Mouse (Mus musculus) 416B (cell line): Measurements from ENCODE around the gene Plod2.

Source experiments
- DNase-seq: peaks from one replicate; pipeline ENCODE4 v3.0.0; 2011; ENCODE audit warnings: low read depth

Plod2 gene

DNA sequence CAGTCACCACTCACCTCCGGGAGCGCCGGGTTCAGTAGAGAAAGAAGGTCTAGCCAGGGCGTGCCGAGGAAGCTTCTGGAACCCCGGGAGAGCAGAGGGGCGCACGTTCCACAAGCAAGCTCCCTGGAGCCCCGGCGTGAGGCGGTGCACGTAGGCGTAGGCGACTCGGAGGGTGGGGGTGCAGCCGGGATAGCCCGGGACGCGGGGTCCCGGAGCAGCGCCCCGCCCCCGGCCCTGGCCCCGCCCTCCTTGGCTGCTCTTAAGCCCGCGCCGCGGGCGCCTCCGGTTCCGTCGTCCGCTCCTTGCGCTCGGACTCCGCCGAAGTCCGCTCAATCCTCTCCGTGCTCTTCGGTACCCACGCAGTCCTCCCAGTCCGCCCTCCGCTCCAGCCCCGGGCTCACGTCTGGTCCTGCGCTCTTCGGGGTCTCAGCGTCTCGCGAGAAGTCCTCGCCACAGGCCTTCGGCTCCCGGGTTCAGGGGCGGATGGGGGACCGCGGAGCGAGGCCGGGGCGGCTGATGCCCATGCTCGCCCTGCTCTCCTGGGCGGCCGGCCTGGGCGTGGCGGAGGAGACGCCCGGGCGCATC, at the start of gene Plod2:
TSS of gene Plod2 (plus strand) at position 247 of the 585 bp plus-strand sequence.
- peak; percentile 73 for DNase-seq

DNA sequence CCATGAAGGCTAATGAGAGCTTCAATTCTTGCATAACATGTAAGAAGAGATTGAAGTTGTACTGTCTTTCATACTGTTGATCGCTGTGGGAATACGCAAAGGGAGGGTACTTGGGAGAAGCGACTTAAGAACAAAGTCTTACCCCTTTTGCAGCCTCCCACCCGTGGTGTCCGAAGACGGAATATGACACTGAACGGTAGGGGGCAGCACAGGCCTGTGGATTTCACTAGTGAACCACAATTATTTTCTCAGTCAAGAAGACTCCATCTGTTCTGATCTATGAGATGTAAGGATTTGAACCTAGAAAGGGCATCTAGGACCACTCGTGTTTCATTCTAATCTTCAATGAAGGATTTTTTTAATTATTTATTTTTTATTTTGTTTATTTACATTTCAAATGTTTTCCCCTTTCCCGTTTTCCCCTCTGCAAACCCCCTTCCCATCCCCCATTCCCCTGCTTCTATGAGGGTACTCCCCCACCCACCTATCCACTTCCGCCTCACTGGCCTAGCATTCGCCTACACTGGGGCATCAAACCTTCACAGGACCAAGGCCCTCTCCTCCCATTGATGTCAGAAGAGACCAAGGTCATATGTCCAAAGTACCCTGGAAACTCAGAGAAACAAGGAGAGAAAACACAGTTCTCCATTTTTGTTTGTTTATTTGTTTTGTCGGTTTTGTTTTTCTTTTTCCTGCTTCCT, 42.2 kb upstream of the Plod2 start:
- DNase-seq, result peak; percentile 80

DNA sequence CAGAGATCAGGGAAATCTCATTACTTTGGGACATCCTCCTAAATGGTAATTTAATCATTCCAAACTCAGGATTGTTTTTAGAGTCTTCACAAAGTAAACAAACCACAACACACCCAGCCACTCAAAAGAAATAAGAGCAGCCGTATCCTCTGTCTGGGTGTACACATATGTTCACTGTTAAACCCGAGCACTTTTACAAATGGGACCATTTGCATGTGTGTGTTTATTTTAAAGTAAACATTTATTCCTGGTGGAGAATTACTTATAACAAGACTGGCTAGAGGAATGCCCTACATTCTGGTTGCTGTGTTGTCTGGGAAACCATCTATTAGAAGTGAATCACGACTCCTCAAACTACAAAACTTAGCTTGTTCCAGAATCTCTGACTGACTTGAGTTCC, 37.8 kb upstream of the Plod2 start:
- no peak for DNase-seq

GRCm38 (mm10) chr9:92504889-92505288, 37.1 kb upstream of the Plod2 start:
- peak; percentile 69 for DNase-seq

- peak; percentile 87 for DNase-seq
Observed at GRCm38 (mm10) chr9:92511696-92512095, 30.3 kb upstream of the Plod2 start.

GRCm38 (mm10) chr9:92517036-92517435, 25.0 kb upstream of the Plod2 start:
- DNase-seq, result no peak

DNA sequence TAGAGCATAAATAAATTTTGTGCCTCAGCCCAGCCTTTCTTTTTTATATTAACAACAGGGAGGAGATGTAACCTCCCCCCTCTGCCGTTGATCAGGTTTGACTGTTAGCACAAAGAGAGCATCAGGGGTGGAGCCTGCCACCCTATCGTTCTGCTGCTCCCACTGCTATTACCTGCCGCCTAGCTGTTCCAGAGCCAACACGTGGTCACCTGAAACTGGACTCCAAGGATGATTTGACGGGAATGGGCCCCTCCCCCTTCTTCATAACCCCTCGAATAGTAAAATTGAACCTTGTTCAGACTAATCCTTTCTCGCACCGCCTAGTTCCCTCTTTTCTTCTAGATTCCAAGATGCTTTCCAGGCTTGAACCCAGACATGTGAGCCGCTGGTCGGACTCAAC, 21.3 kb upstream of the Plod2 start:
- no peak for DNase-seq

DNA sequence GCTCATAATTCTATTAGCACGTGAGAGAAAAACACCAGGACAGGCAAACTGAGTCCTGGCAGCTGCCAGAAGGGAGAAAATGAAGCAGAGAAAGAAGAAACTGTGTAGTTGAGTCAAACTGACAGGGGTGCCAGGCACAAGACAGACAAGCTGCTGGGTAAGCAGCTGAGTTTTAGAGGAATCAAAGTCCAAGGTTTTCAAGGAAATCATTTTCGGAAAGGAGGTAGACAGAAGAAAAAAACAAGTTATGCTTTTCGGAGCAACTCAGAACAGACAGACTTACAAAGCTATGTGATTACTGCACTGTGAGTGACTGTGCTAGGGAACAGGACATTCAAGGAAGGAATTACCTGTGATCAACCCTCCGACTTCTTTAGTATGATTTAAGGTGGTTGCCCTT, 17.5 kb upstream of the Plod2 start:
- no peak for DNase-seq

- DNase-seq, result no peak
Observed at GRCm38 (mm10) chr9:92530055-92530454, 12.0 kb upstream of the Plod2 start.

DNA sequence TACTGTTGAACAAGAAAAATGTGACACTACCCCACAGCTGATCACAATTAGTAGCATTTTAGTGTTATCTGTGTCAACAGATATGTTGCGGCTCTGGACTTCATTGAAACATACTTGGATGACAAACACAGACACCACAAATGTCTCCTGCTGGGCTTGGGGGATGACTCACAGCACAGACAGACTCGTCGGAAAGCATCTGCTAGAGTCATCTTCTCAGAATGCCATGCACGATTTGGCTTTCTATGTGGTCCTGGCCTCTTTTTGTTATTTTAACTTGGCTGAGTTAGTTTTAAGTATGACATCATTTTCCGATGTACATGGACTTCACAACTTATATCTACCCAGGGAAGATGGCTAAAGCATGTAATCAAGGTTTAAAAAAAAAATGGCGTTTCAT, 4.3 kb upstream of the Plod2 start:
- peak; percentile 66 for DNase-seq

DNA sequence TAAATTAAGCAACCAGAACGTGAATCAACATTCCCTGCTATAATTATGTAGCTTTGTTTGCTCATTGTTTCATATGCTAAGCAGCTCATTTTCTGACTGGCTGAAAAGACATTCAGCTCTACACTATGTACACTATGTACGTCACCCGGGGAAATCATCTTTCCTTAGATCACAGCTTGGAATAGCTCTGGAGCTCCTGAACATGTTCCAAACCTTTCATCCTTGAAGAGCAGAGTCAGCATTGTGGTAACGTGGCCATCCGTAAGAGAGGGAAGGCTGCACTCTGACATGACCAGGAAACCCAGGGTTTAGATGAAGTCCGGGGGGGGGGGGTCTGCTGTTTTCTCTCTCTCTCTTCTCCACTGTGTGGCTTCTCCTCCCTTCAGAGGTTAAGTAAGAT, 3.8 kb upstream of the Plod2 start:
- DNase-seq, result no peak

DNA sequence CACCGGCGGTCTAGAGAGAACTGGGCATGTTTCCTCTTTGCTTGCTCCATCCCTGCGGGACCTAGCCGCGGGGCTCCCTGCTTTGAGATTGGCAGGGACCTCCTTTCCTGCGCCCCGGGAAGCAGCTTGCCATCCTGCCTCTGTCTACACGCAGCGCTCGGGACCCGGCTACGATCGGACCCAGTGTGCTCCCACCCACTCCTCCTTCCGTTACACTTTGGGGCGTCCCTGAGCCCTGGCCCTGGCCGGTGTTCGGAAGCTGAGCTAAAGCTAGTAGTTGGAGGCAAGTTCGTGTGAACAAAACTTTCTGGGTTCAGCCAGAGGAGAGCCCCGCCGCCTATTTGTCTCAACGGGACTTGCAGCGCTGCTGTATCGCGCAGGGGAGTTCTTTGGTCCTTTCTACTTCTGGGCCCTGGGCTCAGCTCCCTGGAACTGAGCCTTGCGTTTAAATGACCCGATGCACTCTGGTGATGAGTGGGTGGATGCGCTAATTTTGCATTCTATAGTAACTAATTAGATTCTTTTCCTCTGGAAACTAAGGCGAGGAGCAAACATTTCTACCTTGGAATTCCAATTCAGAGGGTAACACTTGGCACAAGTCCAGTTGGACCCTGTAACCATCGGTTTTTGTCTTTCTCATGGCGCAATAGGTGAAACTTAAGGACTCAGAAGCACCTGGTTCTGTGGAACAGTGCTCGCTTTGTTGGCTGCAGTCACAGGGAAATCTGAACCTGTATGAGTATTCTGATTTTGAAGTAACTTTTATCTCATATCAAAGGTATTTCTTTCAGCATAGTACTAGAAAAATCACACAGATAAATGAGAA, 781 bp downstream of the Plod2 start:
- DNase-seq, result peak; percentile 55

DNA sequence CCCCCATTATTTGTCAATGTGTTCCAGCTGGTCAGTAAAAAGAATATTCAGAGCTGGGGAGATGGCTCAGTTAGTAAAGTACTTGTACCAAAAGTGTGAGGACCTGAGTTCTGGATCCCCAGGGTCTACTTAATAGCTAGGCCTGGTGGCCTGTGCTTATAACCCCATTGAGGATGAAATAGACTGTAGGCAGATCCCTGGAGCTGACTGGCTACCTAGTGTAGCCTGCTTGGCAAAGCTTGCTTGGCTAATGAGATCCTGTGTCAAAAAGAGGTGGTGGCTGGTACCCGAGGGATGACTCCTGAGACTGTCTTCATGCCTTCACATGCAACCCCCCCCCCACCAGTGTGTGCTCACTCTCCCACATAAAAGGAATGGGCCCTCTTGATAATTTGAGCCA, 2.1 kb downstream of the Plod2 start:
- no peak for DNase-seq

DNA sequence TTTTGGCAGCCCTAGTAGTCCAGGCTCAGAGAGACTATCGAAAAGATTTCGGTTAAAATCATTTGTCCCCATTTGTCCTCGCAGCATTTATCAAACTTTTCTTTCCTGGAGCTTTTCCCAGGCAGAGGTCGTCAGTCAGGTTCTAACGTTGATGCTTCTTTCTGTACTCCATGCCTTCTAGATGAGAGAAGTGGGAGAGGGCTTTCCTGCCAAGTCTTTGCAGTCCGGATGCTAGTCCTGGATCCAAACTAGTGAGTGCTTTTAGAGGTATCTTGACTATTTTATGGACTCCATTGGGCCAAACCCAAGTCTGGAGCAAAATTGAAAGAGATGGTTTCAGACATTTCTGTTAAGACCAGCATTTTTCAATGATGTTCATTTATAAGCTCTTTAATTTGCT, 3.0 kb downstream of the Plod2 start:
- DNase-seq, result no peak

DNA sequence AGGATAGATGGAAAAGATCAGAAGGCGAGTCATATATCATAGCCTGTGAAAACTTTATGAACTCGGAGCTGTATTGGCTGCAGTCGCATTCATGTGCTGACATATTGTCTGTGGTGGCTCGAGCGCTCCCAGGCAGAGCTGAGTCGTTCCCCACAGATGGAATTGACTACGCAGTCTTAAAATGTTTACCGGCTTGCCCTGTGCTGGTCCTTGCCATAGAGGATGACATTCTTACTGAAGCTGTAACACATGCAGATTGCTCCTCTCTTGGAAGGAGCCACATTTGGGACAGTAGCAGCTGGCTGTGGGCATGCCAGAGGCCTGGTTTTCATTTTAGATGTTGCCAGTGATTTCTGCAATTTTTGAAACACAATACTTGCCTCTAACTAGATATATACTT, 4.4 kb downstream of the Plod2 start:
- DNase-seq, result no peak

- no peak for DNase-seq
Observed at GRCm38 (mm10) chr9:92547106-92547505, 5.1 kb downstream of the Plod2 start.

- DNase-seq, result no peak
Observed at GRCm38 (mm10) chr9:92547821-92548220, 5.8 kb downstream of the Plod2 start.

DNA sequence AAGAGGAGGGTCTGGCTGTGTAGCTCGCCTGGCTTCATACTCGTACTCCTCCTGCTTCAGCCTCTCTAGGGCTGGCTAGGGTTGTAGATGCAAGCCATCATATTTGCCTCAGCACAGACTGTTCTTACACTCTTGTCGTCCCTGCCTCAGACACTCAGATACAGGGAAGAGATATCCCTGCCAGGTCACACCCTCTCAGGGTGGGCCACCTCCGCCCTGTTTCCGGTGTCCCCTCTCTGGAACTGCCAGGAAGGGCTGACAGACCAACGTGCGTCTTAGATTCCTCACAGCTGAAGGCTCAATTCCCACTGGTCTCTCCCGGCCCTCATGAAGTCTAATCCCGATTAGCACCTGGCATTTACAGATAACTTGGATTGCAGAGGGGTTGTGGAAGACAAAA, 6.6 kb downstream of the Plod2 start:
- no peak for DNase-seq

GRCm38 (mm10) chr9:92549811-92550490, 7.9 kb downstream of the Plod2 start:
- DNase-seq, result no peak

GRCm38 (mm10) chr9:92550981-92551380, 9.0 kb downstream of the Plod2 start:
- DNase-seq, result no peak

GRCm38 (mm10) chr9:92551666-92552065, 9.6 kb downstream of the Plod2 start:
- DNase-seq, result no peak

- no peak for DNase-seq
Observed at GRCm38 (mm10) chr9:92552691-92553090, 10.7 kb downstream of the Plod2 start.
